ENCODE assay signal across 10 mouse cellular contexts in genomic region chr4:37560209-37560608, GRCm38 (mm10).
DNase-seq lines count a peak whose midpoint lies in the region; ATAC-seq and TF ChIP-seq lines count a peak whose summit lies in the region.
"Had no signal": no experiment of that assay in that cellular context is flagged by ENCODE, and none has a peak within 500 bp of the region (broad histone marks: within the 10 kb centered on the region; RNA-seq: fewer than 3 reads in every experiment).

No protein-coding gene starts in this region.

- no peak overlapping the region for H3K27ac ChIP-seq in hindbrain, embryonic 11.5 days (ENCODE audit: low read depth, low read length)
- H3K27ac ChIP-seq in hindbrain, embryonic 13.5 days = no peak overlapping the region
- no peak overlapping the region for H3K27ac ChIP-seq in liver, postnatal 0 days (ENCODE audit: low read depth)
- H3K27ac ChIP-seq: liver, embryonic 15.5 days had no signal

- no peak overlapping the region for H3K9ac ChIP-seq in hindbrain, embryonic 11.5 days (ENCODE audit: low read depth, low read length)
- no peak overlapping the region for H3K9ac ChIP-seq in hindbrain, embryonic 13.5 days
- no peak overlapping the region for H3K9ac ChIP-seq in liver, postnatal 0 days (replicated peaks)
- H3K9ac ChIP-seq: liver, embryonic 15.5 days had no signal

- peak; percentile 40; the same call in 1 of the 2 replicates for TF ChIP-seq CTCF in liver, postnatal 0 days (IDR thresholded peaks at IDR 0.05; ENCODE audit: low read depth)

- no peak; the same call in 1 of the 2 replicates for ATAC-seq in hindbrain, embryonic 11.5 days (ENCODE audit: low FRiP score)
- no peak for ATAC-seq in hindbrain, embryonic 13.5 days (ENCODE audit: low FRiP score)
- no peak for ATAC-seq in liver, postnatal 0 days

- no peaks in the 10 kb centered on the region for H3K9me3 ChIP-seq in hindbrain, embryonic 11.5 days (ENCODE audit: control insufficient read depth, low read length)
- no peaks in the 10 kb centered on the region for H3K9me3 ChIP-seq in hindbrain, embryonic 13.5 days
- no peaks in the 10 kb centered on the region for H3K9me3 ChIP-seq in liver, postnatal 0 days (ENCODE audit: low read length)
- H3K9me3 ChIP-seq: liver, embryonic 15.5 days had no signal

- no peaks in the 10 kb centered on the region for H3K36me3 ChIP-seq in hindbrain, embryonic 11.5 days (ENCODE audit: control insufficient read depth, insufficient read depth, low read length)
- H3K36me3 ChIP-seq in hindbrain, embryonic 13.5 days = no peaks in the 10 kb centered on the region
- H3K36me3 ChIP-seq in liver, postnatal 0 days (replicated peaks; ENCODE audit: insufficient read depth, low read length) = no peaks in the 10 kb centered on the region
- H3K36me3 ChIP-seq: liver, embryonic 15.5 days had no signal

- no peaks in the 10 kb centered on the region for H3K27me3 ChIP-seq in hindbrain, embryonic 11.5 days (ENCODE audit: control insufficient read depth, insufficient read depth, low read length)
- H3K27me3 ChIP-seq in hindbrain, embryonic 13.5 days = no peaks in the 10 kb centered on the region
- no peaks in the 10 kb centered on the region for H3K27me3 ChIP-seq in liver, postnatal 0 days (ENCODE audit: insufficient read depth, low read length)
- H3K27me3 ChIP-seq: liver, embryonic 15.5 days had no signal

- intact Hi-C loops in heart, postnatal 25 days (cut with DNase I) = no loop called here

- no peak overlapping the region for H3K4me2 ChIP-seq in hindbrain, embryonic 11.5 days (replicated peaks; ENCODE audit: low read depth, low read length)
- no peak overlapping the region for H3K4me2 ChIP-seq in hindbrain, embryonic 13.5 days
- no peak overlapping the region for H3K4me2 ChIP-seq in liver, postnatal 0 days (ENCODE audit: low read depth, low read length)
- H3K4me2 ChIP-seq: liver, embryonic 15.5 days had no signal

- no peak for TF ChIP-seq EP300 in liver, postnatal 0 days (IDR thresholded peaks at IDR 0.05; ENCODE audit: low read depth)

- no peaks in the 10 kb centered on the region for H3K4me1 ChIP-seq in hindbrain, embryonic 11.5 days (replicated peaks; ENCODE audit: control insufficient read depth, insufficient read depth, low read length)
- no peaks in the 10 kb centered on the region for H3K4me1 ChIP-seq in hindbrain, embryonic 13.5 days (replicated peaks)
- no peaks in the 10 kb centered on the region for H3K4me1 ChIP-seq in liver, postnatal 0 days (ENCODE audit: insufficient read depth)
- H3K4me1 ChIP-seq: liver, embryonic 15.5 days had no signal

- H3K4me3 ChIP-seq in hindbrain, embryonic 11.5 days (ENCODE audit: low read depth, low read length) = no peak overlapping the region
- no peak overlapping the region for H3K4me3 ChIP-seq in hindbrain, embryonic 13.5 days
- H3K4me3 ChIP-seq in liver, postnatal 0 days (ENCODE audit: low read depth, low read length) = no peak overlapping the region
- H3K4me3 ChIP-seq: liver, embryonic 15.5 days had no signal

- peak; percentile 8 for DNase-seq in hindbrain, embryonic 11.5 days (ENCODE audit: low spot score)
- DNase-seq in liver, postnatal 0 days = no peak
- DNase-seq in liver = no peak
- peak; percentile 67 for DNase-seq in brain, adult 2 months (ENCODE audit: low read depth, low spot score)
- DNase-seq in retina, embryonic 14.5 days (ENCODE audit: low spot score) = peak; percentile 26
- no peak for DNase-seq in urinary bladder, postnatal 14 days (ENCODE audit: low spot score)
- DNase-seq in heart, postnatal 25 days (ENCODE audit: low spot score) = no peak
- DNase-seq: cerebellum, postnatal 36 days had no signal

Comparison
In these comparisons a context has a peak if more than half of its experiments do, and no peak if none do; other contexts are left out.
1. DNase-seq: peak in hindbrain, embryonic 11.5 days (single experiment), brain, adult 2 months (single experiment) and retina, embryonic 14.5 days (single experiment); none in liver, postnatal 0 days (single experiment), liver (single experiment), urinary bladder, postnatal 14 days (single experiment) and heart, postnatal 25 days (single experiment).